Mouse (Mus musculus) stomach, embryonic 15.5 days (tissue): ENCODE data around the gene Vti1a. TPM values are rescaled to one million over a fixed set of nuclear protein-coding genes. Genes with fewer than 3 reads are reported as not detected.

ENCODE experiments used
- ATAC-seq: fragments of 200-750 bp; cut with Nextera tagmentation; 2 replicates; pipeline ENCODE4 v1.8.0; 2017; ENCODE audit warnings: low read depth, moderate number of reproducible peaks, moderate TSS enrichment; ENCODE audit not compliant: insufficient read depth, low FRiP score
- H3K27ac ChIP-seq: fragments of 300-500 bp; sonication (generic); 2 replicates; pipeline ENCODE4 v1.5.1; 2015; ENCODE audit warnings: mild to moderate bottlenecking, inconsistent platforms
- H3K27me3 ChIP-seq: fragments of 300-500 bp; sonication (generic); replicated peaks from 2 replicates; pipeline ENCODE4 v1.6.1; 2015; ENCODE audit warnings: inconsistent platforms
- H3K36me3 ChIP-seq: fragments of 300-500 bp; sonication (generic); 2 replicates; pipeline ENCODE4 v1.6.1; 2015; ENCODE audit warnings: inconsistent platforms
- H3K4me1 ChIP-seq: fragments of 300-500 bp; sonication (generic); 2 replicates; pipeline ENCODE4 v1.6.1; 2015; ENCODE audit warnings: inconsistent platforms
- H3K4me2 ChIP-seq: fragments of 300-500 bp; sonication (generic); 2 replicates; pipeline ENCODE4 v1.6.1; 2015; ENCODE audit warnings: mild to moderate bottlenecking, inconsistent platforms
- H3K4me3 ChIP-seq: fragments of 300-500 bp; sonication (generic); replicated peaks from 2 replicates; pipeline ENCODE4 v1.5.1; 2015; ENCODE audit warnings: inconsistent platforms
- H3K9ac ChIP-seq: fragments of 300-500 bp; sonication (generic); 2 replicates; pipeline ENCODE4 v1.6.1; 2015; ENCODE audit warnings: inconsistent platforms
- H3K9me3 ChIP-seq: fragments of 300-500 bp; sonication (generic); 2 replicates; pipeline ENCODE4 v1.6.1; 2016; ENCODE audit warnings: inconsistent platforms
- WGBS: fragments of 180-500 bp; shearing (Covaris S2); methylation state at CpG from one replicate; pipeline ENCODE4 v1.1.7; 2015; 5-methylcytosine and 5-hydroxymethylcytosine counted together
- polyA plus RNA-seq: library from polyadenylated mRNA; unstranded; fragments of >200 nt; fragmentation: Nextera tagmentation; extraction: Ambion mirVana; gene quantifications from 2 replicates; pipeline ENCODE4 v1.2.1, GENCODE M21; 2015

Vti1a gene
- polyA plus RNA-seq, 1 experiment from 2014 or later: 23.5 TPM

DNA sequence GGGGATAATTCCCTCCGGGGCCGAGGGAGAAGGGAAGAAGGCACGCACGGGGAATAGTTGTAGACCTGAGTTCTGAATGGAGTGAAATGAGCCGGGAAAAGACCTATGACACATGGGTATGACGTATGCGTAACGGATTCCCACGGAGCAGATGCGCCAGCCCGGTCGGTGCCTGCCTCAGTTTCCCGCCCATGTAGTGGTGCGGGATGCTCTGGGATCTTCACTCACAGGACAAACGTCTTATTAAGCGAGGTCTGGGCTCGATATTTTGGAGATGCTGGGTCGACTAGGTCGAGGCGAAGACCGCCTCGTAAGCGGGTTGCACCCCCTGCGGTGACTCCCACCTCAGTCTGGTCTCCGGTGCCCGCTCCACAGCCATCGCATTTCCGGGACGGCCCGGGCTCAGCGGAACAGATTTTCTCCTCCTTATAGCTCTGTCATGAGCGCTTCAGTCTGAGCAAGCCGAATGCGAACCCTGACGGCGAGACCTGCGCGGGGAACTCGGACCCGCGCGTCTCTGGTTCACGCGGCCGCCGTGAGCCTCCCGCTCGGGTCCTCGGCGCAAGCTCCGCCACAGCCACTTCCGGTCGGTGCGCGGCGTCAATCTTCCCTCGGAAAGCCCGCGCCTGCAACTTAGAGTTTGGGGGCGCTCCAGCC, 515 bp upstream of the Vti1a start, which contains the start of gene Zdhhc6:
Gene Zdhhc6, minus strand, starts transcription at position 581 of the 657 bp plus-strand sequence.
- Histone ChIP-seq H3K9ac (peak within 1 kb of the TSS; percentile 86), H3K36me3 (0 out of 2 replicates have a peak, but pooled peaks cover 12% of the 10 kb centered on the region), H3K4me1 (peaks cover 16% of the 10 kb centered on the region), H3K9me3 (no peaks in the 10 kb centered on the region), H3K4me2 (peak within 1 kb of the TSS; percentile 77), H3K4me3 (peak within 1 kb of the TSS; percentile 95), H3K27me3 (no peaks in the 10 kb centered on the region), H3K27ac (peak within 1 kb of the TSS; percentile 91)
- WGBS: under 1% methylated on average over 60 of the region's 60 CpGs
- ATAC-seq: peak; percentile 68; the same call in 1 of the 2 replicates

DNA sequence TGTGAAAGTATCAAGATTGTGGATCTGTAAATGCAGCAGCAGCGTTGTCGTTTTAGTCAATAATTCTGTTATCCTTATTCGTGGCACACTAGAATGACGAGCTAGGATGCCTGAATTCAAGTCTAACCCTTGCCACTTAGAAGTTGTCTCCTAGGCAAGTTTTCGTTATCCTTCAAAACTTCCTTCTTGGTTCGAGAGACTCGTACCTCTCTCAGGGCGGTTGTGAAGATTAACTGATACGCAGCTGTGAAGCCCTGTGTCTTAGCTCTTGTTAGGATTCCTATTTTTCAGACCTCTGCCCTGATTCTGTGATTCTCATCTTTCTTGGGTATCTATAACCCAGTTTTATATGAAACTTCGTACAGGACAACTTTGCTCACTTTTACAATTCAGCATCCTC, 806 bp downstream of the Vti1a start:
- no peak for ATAC-seq
- Histone ChIP-seq H3K4me3 (peak overlapping the region; percentile 95), H3K9me3 (no peaks in the 10 kb centered on the region), H3K4me2 (peak overlapping the region; percentile 77), H3K27me3 (no peaks in the 10 kb centered on the region), H3K36me3 (0 out of 2 replicates have a peak, but pooled peaks cover 3% of the 10 kb centered on the region), H3K4me1 (peaks cover 16% of the 10 kb centered on the region), H3K9ac (peak overlapping the region; percentile 86; the same call in 1 of the 2 replicates), H3K27ac (no peak overlapping the region; the same call in 1 of the 2 replicates)
- 47% methylated on average over 10 of the region's 10 CpGs for WGBS

GRCm38 (mm10) chr19:55319036-55319435, 2.9 kb downstream of the Vti1a start:
- Histone ChIP-seq H3K36me3 (no peaks in the 10 kb centered on the region), H3K4me3 (no peak overlapping the region), H3K27me3 (no peaks in the 10 kb centered on the region), H3K4me2 (no peak overlapping the region), H3K9me3 (no peaks in the 10 kb centered on the region), H3K27ac (no peak overlapping the region), H3K4me1 (peaks cover 16% of the 10 kb centered on the region), H3K9ac (no peak overlapping the region)
- ATAC-seq: no peak
- 78% methylated on average over 3 of the region's 3 CpGs for WGBS

DNA sequence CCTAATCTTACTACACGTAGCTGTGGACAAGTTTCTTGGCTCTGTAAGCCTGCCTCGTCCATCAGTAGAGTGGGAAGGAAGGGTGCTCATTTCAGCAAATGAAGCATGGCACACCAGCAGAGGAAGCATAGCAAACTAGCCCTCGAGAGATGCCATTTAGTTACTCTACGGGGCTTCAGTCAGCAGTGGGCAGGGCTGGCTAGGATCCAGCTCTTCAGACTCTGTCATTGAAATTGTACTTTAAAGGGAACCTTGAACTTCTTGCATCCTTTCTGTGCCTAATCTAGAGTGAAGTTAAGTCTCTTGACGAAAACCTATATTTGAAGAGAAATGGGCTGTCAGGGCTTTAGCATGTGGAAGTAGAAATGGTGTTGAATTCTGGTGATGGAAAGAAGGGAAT, 3.4 kb downstream of the Vti1a start:
- Histone ChIP-seq H3K27me3 (no peaks in the 10 kb centered on the region), H3K4me1 (peaks cover 13% of the 10 kb centered on the region), H3K4me3 (no peak overlapping the region), H3K9me3 (no peaks in the 10 kb centered on the region), H3K27ac (no peak overlapping the region), H3K36me3 (no peaks in the 10 kb centered on the region), H3K4me2 (no peak overlapping the region), H3K9ac (no peak overlapping the region)
- no peak for ATAC-seq
- 75% methylated on average over 5 of the region's 5 CpGs for WGBS

- H3K36me3 ChIP-seq: no peaks in the 10 kb centered on the region
- no peak for ATAC-seq
- no peaks in the 10 kb centered on the region for H3K9me3 ChIP-seq
- no peak overlapping the region for H3K9ac ChIP-seq
- H3K27ac ChIP-seq: no peak overlapping the region
- H3K4me2 ChIP-seq: no peak overlapping the region
- WGBS: 91% methylated on average over 8 of the region's 8 CpGs
- no peaks in the 10 kb centered on the region for H3K27me3 ChIP-seq
- 0 out of 2 replicates have a peak, but pooled peaks cover 2% of the 10 kb centered on the region for H3K4me1 ChIP-seq
- H3K4me3 ChIP-seq: no peak overlapping the region
Measured at GRCm38 (mm10) chr19:55322604-55323003, 6.5 kb downstream of the Vti1a start.

DNA sequence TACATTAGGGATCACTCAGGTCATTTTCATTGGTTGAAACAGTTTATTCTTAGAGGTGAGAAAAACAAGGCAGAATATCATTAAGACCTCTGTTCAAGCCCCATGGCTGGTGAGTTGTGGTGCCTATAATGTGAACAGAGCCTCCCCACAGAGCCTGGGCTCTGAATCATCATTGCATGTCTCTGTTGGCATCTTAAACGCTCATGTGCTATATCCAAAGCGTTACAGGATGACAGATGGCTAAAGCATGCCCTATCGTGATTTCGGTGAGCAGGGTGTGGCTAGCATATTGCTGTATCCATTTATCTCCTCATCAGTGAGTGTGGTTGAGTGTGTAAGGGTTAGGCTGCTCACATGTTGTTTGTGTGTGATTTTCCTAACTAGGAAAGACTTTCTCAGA, 11.4 kb downstream of the Vti1a start:
- Histone ChIP-seq H3K27ac (no peak overlapping the region), H3K36me3 (0 out of 2 replicates have a peak, but pooled peaks cover 5% of the 10 kb centered on the region), H3K4me2 (no peak overlapping the region), H3K9me3 (no peaks in the 10 kb centered on the region), H3K4me1 (no peaks in the 10 kb centered on the region), H3K27me3 (no peaks in the 10 kb centered on the region), H3K4me3 (no peak overlapping the region), H3K9ac (no peak overlapping the region)
- ATAC-seq: no peak
- 76% methylated on average over 4 of the region's 4 CpGs for WGBS

GRCm38 (mm10) chr19:55331776-55332175, 15.7 kb downstream of the Vti1a start:
- Histone ChIP-seq H3K4me2 (no peak overlapping the region), H3K9me3 (no peaks in the 10 kb centered on the region), H3K27ac (no peak overlapping the region), H3K36me3 (0 out of 2 replicates have a peak, but pooled peaks cover 5% of the 10 kb centered on the region), H3K4me3 (no peak overlapping the region), H3K27me3 (no peaks in the 10 kb centered on the region), H3K4me1 (no peaks in the 10 kb centered on the region), H3K9ac (no peak overlapping the region)
- no peak for ATAC-seq
- WGBS: 87% methylated on average over 5 of the region's 5 CpGs

- Histone ChIP-seq H3K4me3 (no peak overlapping the region), H3K4me2 (no peak overlapping the region), H3K36me3 (0 out of 2 replicates have a peak, but pooled peaks cover 5% of the 10 kb centered on the region), H3K9ac (no peak overlapping the region), H3K4me1 (no peaks in the 10 kb centered on the region), H3K27me3 (no peaks in the 10 kb centered on the region), H3K9me3 (no peaks in the 10 kb centered on the region), H3K27ac (no peak overlapping the region)
- 84% methylated on average over 8 of the region's 8 CpGs for WGBS
- ATAC-seq: peak; percentile 47; the same call in 1 of the 2 replicates
Measured at GRCm38 (mm10) chr19:55332641-55333268, 16.7 kb downstream of the Vti1a start.

GRCm38 (mm10) chr19:55335881-55336280, 19.8 kb downstream of the Vti1a start:
- Histone ChIP-seq H3K27ac (no peak overlapping the region), H3K4me1 (no peaks in the 10 kb centered on the region), H3K4me3 (no peak overlapping the region), H3K4me2 (no peak overlapping the region), H3K9me3 (no peaks in the 10 kb centered on the region), H3K27me3 (no peaks in the 10 kb centered on the region), H3K36me3 (no peaks in the 10 kb centered on the region), H3K9ac (no peak overlapping the region)
- ATAC-seq: no peak
- 94% methylated on average over 1 of the region's 1 CpGs for WGBS

- Histone ChIP-seq H3K27me3 (no peaks in the 10 kb centered on the region), H3K4me2 (no peak overlapping the region), H3K27ac (no peak overlapping the region), H3K4me1 (no peaks in the 10 kb centered on the region), H3K36me3 (no peaks in the 10 kb centered on the region), H3K9me3 (no peaks in the 10 kb centered on the region), H3K9ac (no peak overlapping the region), H3K4me3 (no peak overlapping the region)
- 82% methylated on average over 12 of the region's 12 CpGs for WGBS
- no peak for ATAC-seq
Measured at GRCm38 (mm10) chr19:55336441-55336840, 20.3 kb downstream of the Vti1a start.

GRCm38 (mm10) chr19:55337066-55337465, 21.0 kb downstream of the Vti1a start:
- no peak for ATAC-seq
- 71% methylated on average over 9 of the region's 9 CpGs for WGBS
- Histone ChIP-seq H3K27ac (no peak overlapping the region), H3K27me3 (no peaks in the 10 kb centered on the region), H3K9ac (no peak overlapping the region), H3K4me3 (no peak overlapping the region), H3K9me3 (no peaks in the 10 kb centered on the region), H3K4me1 (0 out of 2 replicates have a peak, but pooled peaks cover 4% of the 10 kb centered on the region), H3K4me2 (no peak overlapping the region), H3K36me3 (no peaks in the 10 kb centered on the region)

- no peak for ATAC-seq
- Histone ChIP-seq H3K36me3 (no peaks in the 10 kb centered on the region), H3K27ac (no peak overlapping the region), H3K4me2 (no peak overlapping the region), H3K9me3 (no peaks in the 10 kb centered on the region), H3K4me1 (0 out of 2 replicates have a peak, but pooled peaks cover 4% of the 10 kb centered on the region), H3K9ac (no peak overlapping the region), H3K27me3 (no peaks in the 10 kb centered on the region), H3K4me3 (no peak overlapping the region)
- 77% methylated on average over 10 of the region's 10 CpGs for WGBS
Measured at GRCm38 (mm10) chr19:55337664-55338063, 21.6 kb downstream of the Vti1a start.
